Mouse (Mus musculus) embryo, embryonic 9.5 days (tissue): ENCODE results near the gene Slc25a3.

Experiments used
- DNase-seq: peaks from one replicate; pipeline ENCODE4 v3.0.0-alpha.2; 2017; ENCODE audit errors: extremely low spot score

Slc25a3 gene

GRCm38 (mm10) chr10:91123828-91124822 lies at the start of gene Slc25a3:
Gene Slc25a3 (minus strand): TSS chr10:91124059.
- DNase-seq = peak; percentile 97

- DNase-seq = no peak
These were observed 48.7 kb upstream of the Slc25a3 start for GRCm38 (mm10) chr10:91172329-91173100.

- DNase-seq = peak; percentile 96
These were observed 47.8 kb upstream of the Slc25a3 start for GRCm38 (mm10) chr10:91171455-91172328.

GRCm38 (mm10) chr10:91171041-91171440 lies 47.2 kb upstream of the Slc25a3 start:
- DNase-seq = no peak

- peak; percentile 86 for DNase-seq
These were observed 46.5 kb upstream of the Slc25a3 start for GRCm38 (mm10) chr10:91170143-91170941.

GRCm38 (mm10) chr10:91169414-91170065 lies 45.7 kb upstream of the Slc25a3 start:
- DNase-seq = no peak

- no peak for DNase-seq
These were observed 43.5 kb upstream of the Slc25a3 start for GRCm38 (mm10) chr10:91167352-91167751.

GRCm38 (mm10) chr10:91166890-91167289 lies 43.0 kb upstream of the Slc25a3 start:
- no peak for DNase-seq

GRCm38 (mm10) chr10:91165850-91166249 lies 42.0 kb upstream of the Slc25a3 start:
- no peak for DNase-seq

GRCm38 (mm10) chr10:91164491-91164890 lies 40.6 kb upstream of the Slc25a3 start:
- no peak for DNase-seq

- DNase-seq = no peak
These were observed 38.8 kb upstream of the Slc25a3 start for GRCm38 (mm10) chr10:91162511-91163163.

GRCm38 (mm10) chr10:91162077-91162476 lies 38.2 kb upstream of the Slc25a3 start:
- DNase-seq = no peak

GRCm38 (mm10) chr10:91161006-91161405 lies 37.1 kb upstream of the Slc25a3 start:
- no peak for DNase-seq

- DNase-seq = no peak
These were observed 34.6 kb upstream of the Slc25a3 start for GRCm38 (mm10) chr10:91158442-91158841.

- no peak for DNase-seq
These were observed 32.5 kb upstream of the Slc25a3 start for GRCm38 (mm10) chr10:91156338-91156737.

- no peak for DNase-seq
These were observed 30.1 kb upstream of the Slc25a3 start for GRCm38 (mm10) chr10:91153894-91154503.

- DNase-seq = no peak
These were observed 21.6 kb upstream of the Slc25a3 start for GRCm38 (mm10) chr10:91145413-91145812.

- DNase-seq = no peak
These were observed 19.7 kb upstream of the Slc25a3 start for GRCm38 (mm10) chr10:91143313-91144230.
